Mouse (Mus musculus): ENCODE results near the gene Skp1a.

Skp1a gene

DNA sequence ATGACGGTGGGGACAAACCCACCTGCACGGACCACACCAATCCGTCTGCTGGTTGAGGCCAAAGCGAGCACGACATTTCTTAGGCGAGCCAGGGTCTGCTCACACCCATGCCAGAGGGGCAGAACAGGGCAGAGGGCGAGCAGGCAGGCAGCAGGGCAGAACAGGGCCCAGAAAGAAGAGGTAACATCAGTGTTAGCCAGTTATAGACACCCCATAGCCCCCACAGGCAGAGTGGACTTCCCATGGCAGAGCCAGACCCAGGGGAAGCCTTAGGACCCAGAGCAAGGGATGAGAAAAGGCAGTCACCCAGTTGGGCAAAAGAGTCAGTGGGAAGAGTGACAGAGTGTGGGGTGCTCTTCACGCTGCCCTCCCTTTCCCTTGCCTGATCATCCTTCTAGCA is 23.3 kb downstream of the Skp1a start:
- DNase-seq = no peak

GRCm38 (mm10) chr11:52257376-52257775 is 25.6 kb downstream of the Skp1a start:
- DNase-seq = no peak

- no peak for DNase-seq
These were observed 26.9 kb downstream of the Skp1a start for GRCm38 (mm10) chr11:52258711-52259110.

DNA sequence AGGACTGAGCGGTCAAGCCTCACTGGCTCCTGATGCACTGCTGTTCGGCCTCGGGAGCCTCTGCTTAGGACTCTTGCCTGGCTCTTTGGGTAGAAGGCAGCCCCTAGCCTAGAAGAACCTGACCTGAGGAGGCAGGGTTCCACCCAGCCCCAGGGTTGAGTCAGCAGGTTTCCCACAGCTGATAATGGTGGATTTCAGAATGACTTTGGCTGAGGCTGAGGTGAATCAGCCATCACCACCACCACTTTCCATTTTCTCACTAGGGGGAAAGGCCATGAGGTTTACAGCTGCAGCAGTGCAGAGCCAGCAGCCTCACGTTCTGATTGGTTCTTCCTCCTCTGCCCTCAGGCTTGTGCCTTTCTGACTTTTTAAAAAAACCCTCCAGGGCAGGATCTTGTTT is 29.1 kb downstream of the Skp1a start:
- DNase-seq = no peak

- DNase-seq = peak; percentile 80
These were observed 30.1 kb downstream of the Skp1a start for GRCm38 (mm10) chr11:52261937-52262336.

DNA sequence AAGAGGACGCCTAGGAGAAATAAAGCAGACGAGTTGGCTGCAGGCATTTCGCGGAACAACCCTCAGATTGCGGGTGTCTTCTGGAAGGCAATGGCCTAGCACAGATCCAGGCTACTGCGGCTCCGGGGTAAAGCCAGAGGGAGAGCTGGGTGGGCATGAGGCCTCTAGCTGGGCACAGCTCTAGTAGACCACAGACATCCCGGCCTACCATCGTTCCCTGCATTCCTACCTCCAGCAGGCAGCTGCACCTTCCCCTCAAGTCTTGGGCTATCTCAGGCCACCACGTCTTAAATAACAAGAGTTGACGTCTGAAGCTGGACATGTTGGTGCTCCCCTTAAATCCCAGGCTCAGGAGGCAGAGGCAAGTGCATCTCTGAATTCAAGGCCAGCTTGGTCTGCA is 30.5 kb downstream of the Skp1a start:
- no peak for DNase-seq

DNA sequence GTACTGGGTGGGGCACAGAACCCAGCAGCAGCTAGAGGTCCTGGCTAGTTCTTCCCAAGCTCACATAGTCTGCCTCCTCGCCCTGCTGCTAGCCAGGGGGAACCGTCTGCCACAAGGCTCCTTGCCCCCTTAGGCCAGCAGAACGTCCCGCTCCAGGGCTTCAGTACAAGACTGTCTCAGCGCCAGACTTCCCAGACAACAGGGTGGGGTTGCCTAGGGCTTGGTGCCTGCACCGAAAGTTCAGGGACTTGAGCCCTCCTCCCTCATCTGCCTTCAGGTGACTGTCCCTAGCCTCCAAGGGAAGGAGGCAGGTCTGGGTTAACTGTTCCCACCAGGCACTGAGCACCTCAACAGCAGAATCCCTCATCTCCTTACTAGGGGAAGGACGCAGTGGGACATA is 33.1 kb downstream of the Skp1a start:
- no peak for DNase-seq

DNA sequence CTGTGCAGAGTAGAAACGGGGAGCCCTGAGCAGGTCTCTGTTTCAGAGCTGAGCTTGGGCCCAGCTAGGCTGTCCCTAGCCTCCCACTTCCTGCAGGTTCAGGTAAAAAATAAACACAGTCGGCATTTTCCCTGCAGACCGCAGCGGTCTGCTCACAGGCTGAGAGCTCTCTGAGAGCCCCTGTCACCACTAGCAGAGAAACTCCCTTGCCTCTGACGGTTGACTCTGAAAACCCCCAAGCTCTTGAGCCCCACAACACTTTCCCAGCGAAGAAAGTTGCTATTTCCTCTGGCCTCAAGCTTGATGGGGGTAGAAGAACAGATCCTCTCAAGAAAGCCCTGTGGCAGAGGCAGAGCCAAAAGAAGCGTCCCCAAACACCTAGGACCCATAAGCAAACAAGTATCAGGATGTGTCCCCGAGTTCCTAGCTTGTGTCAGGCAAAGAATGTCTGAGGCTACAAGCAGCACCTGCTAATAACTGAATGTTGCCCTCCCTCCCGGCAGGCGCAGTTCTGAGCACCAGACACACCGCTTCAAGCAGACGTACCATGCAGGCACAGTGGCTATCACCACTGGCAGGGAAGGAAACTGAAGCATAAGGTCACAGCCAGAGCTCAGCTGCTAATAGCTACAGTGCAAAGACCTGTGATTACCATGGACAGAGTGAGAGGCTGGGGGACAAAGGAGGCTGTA is 34.0 kb downstream of the Skp1a start:
- DNase-seq = no peak

DNA sequence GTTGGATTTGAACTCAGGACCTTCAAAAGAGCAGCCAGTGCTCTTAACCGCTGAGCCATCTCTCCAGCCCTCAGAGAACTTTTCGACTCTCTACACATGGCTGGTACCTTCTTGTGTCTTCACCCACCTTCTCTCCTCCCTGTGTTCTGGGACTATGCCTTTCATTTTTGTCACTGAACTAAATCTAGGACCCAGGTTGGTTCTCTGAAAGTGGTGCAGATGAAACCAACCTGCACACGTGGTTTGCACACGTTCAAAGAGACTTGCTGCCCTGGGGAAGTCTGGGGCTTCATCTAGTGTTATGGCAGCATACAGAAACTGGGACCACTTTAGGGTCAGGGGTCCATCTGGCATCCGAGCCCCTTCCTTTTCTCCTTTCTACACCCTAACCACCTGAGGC is 35.5 kb downstream of the Skp1a start:
- DNase-seq = no peak

DNA sequence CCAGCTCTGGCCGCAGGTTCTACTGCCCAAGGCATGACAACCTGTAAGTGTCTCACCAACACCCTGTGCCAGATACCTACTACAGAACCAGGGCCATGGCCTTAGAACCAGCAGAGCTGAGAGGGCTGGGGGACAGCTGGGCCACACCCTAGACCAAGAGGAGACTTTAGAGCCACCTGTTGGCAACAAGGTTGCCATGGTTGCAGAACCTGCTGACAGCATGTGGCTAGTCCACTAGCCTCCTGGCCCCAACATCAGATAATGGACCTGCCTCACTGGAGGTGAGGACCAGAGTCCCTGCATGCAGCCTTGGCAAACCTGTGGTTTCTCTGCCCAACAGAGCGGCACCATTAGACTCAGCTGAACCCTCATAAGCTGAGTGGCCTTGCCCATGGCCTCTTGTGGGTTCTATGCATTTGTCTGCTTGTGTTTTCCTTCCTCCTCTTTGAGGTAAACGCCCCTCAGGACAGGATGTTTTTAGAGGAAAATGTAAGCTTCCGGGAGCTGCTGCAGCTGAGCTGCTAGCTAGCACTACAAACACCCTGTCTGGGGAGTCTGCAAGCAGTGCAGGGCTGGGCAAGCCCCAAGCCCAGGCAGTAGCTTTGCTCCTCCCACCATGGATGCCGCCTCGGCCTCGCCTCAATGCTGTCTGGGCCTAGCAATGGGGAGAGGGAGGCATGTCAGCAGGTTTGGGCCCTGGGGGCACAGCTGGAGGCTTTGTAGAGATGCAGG is 36.5 kb downstream of the Skp1a start:
- no peak for DNase-seq

DNA sequence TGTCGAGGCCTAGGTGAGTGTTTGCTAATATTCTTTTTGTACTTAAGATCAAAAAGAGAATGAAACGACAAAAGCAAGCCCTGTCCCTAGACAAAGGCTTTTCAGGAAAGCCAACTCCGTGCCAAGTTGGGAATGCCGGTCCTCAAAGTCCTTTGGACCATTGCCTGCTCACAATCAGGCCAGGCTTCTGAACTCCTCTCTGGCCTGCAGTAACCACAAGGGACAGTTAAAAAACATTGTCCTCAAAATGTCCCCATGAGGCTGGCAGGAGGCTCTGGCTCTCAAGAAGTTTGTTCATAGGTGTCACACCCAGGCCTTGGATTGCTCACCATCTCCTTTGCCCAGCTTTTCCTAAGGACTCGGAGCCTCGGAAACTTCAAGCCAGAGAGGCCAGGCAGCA is 38.0 kb downstream of the Skp1a start:
- DNase-seq = peak; percentile 39

GRCm38 (mm10) chr11:52271765-52272495 is 40.1 kb downstream of the Skp1a start:
- no peak for DNase-seq

GRCm38 (mm10) chr11:52272619-52273018 is 40.8 kb downstream of the Skp1a start:
- DNase-seq = no peak

DNA sequence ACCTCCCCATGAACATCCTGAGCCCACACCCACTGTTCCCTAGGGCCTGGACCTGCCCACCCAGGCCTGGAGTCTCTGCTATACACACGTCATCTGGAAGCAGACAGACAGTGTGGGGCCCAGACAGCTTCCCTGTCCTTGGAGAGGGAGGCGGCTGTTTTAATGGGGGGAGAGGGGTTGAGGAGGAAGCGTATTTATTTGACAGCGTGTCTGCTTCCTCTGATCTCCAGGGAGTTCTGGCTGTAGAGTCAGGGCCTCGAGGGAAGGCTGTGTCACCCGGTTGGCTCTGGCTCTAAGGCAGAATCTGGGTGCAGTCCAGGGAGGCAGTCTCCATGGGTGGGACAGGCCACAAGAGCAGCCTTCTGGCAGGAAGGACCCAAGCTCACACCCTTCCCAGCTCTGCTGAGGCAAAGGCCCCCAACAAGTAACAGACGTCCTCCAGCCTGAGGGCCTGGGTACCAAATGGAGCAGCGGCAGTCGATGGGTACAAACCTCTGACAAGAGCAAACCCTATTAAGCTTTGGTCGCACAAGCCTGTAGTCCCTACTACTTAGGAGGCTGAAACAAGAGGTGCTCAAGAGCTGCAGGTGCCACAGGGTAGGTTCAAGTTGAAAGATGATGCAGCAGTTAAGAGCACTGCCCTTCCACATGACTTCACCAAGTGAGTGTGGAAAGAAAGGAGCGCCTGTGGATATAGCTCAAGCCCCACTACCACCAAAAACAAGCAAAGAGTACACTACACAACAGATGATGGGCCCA is 41.6 kb downstream of the Skp1a start:
- peak; percentile 60 for DNase-seq

DNA sequence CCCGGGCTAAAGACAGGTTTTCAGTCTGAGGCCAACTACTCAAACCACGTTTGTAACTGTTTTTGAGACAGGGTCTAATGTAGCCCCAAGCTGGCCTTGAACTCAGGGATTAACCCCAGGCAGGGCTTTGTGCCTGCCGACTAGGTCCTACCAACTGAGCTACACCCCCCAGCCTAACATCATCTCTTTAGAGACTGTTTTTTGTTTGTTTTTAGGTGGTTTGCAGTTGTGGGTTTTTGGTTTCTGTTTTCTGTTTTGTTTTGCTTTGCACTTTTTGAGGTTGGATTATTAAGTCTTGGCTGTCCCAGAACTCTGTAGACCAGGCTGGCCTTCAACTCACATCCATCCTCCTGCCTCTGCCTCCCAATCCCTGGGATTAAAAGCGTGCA is 42.1 kb downstream of the Skp1a start:
- DNase-seq = no peak

GRCm38 (mm10) chr11:52274456-52275112 is 42.8 kb downstream of the Skp1a start:
- DNase-seq = no peak

GRCm38 (mm10) chr11:52275366-52275765 is 43.6 kb downstream of the Skp1a start:
- DNase-seq = no peak

DNA sequence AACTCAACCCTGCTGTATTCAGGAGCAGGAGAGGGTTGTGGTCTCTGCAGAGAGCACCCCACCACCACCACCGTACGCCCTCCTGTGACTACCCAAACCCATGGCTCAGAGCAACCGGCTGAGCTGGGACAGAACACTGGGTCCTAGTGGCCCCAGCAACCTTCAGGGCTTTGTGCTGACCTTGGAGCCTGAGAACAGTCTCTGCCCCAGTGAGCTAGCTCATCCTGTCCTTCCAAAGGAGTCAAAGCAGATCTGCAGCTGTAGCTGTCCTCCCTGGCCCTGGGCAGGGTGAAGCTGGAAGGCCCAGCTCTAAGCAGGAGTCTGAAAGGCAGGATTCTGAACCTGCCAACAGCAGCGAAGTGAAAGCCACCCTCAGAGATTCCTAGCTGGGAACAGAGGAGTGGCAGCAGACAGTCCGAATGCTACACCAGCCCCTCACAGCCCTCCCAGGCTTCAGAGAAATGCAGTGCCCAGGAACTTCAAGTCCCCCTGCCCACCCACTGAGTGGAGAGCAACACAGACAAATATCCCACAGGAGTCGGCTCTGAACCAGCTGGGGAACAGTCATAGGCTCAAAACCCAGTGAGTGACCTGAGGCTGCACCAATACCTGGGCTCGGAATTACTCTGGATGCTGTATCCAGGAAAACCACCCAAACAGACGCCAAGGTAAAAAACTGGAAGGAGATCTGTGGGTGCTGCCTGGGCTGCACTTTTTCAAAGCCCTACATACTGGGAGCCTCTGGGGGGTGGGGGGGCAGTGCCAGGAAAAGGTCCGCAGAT is 44.2 kb downstream of the Skp1a start:
- DNase-seq = no peak

DNA sequence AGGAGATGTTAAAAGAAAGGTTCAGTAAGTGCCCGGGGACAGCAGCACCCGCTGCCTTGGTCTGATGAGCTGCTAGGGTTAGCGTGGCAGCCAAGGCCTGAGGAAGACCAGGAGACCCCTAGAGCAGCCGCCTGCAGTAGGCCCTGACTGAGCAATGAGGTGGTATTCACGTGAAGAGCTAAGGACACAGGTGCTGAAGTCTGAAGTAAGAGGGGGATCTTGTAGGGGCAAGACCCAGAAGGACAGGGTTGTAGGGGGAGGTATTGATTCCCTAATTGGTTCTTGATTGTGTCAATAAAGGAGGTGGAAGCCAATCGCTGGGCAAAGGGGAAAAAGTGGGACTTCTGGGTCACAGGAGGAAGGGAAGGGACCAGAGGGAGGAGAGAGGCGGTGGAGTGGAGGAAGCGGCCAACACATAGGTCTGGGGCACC is 45.2 kb downstream of the Skp1a start:
- DNase-seq = no peak

GRCm38 (mm10) chr11:52277433-52278150 is 45.8 kb downstream of the Skp1a start:
- no peak for DNase-seq

DNA sequence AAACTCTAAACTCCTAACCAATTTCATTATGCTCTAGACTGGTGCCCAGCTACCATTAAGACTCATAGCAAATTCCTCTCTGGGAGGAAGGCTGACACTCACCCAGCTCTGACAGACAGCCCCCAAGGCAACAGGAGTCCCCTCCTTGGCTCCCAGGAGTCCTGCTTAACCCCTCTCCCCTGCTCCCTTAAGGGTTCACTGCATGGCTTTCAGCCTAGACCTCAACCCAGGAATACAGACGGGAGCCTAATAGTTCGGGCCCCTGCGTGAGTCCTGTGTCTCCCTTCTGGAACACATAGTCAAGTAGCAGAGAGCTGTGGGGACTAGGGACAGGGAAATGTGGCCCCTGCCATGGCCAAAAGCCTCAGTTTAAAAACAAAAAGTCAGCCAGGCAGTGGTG is 46.4 kb downstream of the Skp1a start:
- no peak for DNase-seq

All from kidney, postnatal 10 days (tissue).